Mouse (Mus musculus) splenic B cell, adult 2 months (primary cell): ENCODE data around the gene Vegfb.
A peak's percentile ranks its signal among the peaks of the same experiment; 100 is the strongest.
"Not testable (repeated sequence)": the region's sequence is repeated elsewhere in the genome, so short reads cannot be mapped to it uniquely, and the experiment has no call there.

ENCODE experiments used
- DNase-seq: peaks from one replicate; pipeline ENCODE4 v3.0.0-alpha.2; 2011; ENCODE audit warnings: low read depth, low spot score
- H3K27me3 ChIP-seq: 2 replicates; pipeline ENCODE4 v1.6.1; 2012; ENCODE audit warnings: mild to moderate bottlenecking, low read length, moderate library complexity, mixed read lengths; ENCODE audit not compliant: control insufficient read depth, poor library complexity, insufficient read depth, severe bottlenecking
- H3K36me3 ChIP-seq: 2 replicates; pipeline ENCODE4 v1.6.1; 2012; ENCODE audit warnings: mild to moderate bottlenecking, low read length, moderate library complexity, mixed read lengths; ENCODE audit not compliant: control insufficient read depth, poor library complexity, insufficient read depth, severe bottlenecking

Gene Vegfb

DNA sequence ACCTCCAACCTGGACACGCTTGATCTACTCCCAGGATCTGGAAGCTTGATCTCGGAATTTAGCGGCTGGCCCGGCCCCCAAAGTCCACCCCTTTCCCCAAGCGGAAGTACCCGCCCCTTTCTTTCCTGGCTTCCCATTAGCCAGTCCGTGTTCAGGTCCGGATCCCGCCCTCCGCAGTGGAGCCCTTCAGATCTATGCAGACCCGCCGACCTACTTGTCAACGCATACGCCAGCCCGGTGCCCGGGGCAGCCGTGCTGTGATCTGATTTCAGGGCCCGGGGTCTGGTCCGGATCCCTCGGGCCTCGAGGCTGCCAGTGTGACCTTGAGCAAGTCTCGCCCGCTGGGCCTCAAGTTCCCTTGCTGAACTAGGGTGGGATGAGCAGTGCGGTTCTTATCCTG, 8.6 kb upstream of the Vegfb start, which contains the start of the genes Nudt22 and Trpt1:
Gene Nudt22, minus strand, starts transcription at position 112 of the 400 bp plus-strand sequence.
Gene Trpt1, plus strand, starts transcription at position 126 of the 400 bp plus-strand sequence.
- DNase-seq, result peak; percentile 61
- Histone ChIP-seq H3K36me3 (peaks cover 7% of the 10 kb centered on the region), H3K27me3 (no peaks in the 10 kb centered on the region)

DNA sequence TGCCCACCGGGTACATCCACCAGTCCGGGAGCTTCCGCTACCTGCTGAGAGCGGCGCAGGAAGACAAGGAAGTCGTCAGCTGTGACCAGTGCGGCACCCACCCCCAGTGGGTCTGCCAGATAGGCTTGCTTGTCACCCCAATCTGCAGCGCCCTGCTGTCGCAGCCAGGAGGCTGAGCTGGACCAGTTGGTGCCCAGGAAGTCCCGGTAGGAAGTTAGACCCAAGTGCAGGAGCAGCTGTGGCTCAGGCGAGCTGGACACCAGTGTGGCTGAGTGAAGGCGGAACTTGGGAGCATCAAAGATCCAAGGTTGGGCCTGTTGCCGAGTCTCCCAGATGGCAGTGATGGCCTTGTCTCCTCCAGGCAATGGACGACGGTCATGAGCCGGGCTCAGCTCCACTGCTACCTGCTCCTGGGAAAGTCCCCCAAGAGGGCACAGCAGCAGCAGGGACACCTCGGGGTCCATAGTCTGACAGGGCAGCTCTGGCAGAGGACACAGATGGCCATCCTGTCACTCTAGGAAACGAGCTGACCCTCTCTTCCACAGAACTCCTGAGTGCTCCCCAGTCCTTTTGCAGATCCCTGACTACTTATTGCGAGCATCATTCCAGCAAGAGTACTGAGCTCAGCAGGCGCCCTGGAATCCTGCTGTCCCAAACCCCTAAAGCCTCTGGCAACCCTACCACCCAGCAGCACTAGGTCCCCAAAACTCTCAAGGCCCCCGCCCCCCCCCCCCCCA, 8.0 kb upstream of the Vegfb start:
- no peak for DNase-seq
- Histone ChIP-seq H3K27me3 (no peaks in the 10 kb centered on the region), H3K36me3 (peaks cover 7% of the 10 kb centered on the region)

DNA sequence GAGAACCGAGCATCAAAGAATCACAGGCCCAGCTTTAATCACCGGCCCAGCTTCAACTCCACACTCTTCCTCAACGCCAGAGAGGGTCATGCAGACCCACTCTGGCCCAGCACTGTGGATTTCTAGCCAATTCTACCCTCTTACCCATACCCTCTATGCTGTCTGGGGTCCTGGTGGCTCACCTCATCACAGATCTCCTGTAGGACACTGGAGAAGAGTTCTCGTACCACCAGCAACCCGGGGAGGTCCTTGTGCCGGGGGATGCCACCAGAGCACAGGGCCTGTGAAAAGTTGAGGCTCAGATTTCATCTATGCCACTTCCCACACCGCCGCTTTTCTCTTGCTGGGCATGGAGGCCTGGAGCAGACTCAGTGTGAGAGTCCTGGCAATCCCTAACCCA, 7.0 kb upstream of the Vegfb start:
- no peak for DNase-seq
- Histone ChIP-seq H3K27me3 (no peaks in the 10 kb centered on the region), H3K36me3 (peaks cover 4% of the 10 kb centered on the region)

DNA sequence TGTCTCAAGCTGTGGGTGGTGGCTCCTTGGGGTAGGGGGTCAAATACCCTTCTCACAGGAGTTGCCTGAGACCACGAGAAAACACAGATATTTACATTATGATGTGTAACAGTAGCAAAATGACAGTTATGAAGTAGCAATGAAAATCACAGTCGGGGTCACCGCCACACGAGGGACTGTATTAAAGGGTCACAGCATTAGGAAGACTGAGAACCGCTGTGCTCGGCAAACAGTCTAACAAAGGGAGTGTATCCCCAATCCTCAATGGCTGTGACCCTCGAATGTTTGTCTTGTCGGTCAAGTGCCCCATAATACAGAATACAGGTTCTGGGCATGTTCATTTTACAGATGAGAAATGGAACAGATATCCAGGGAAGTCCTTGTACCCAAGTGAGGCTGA, 6.6 kb upstream of the Vegfb start:
- DNase-seq, result no peak
- H3K36me3 ChIP-seq, result no peaks in the 10 kb centered on the region; the same call in 1 of the 2 replicates
- no peaks in the 10 kb centered on the region for H3K27me3 ChIP-seq

DNA sequence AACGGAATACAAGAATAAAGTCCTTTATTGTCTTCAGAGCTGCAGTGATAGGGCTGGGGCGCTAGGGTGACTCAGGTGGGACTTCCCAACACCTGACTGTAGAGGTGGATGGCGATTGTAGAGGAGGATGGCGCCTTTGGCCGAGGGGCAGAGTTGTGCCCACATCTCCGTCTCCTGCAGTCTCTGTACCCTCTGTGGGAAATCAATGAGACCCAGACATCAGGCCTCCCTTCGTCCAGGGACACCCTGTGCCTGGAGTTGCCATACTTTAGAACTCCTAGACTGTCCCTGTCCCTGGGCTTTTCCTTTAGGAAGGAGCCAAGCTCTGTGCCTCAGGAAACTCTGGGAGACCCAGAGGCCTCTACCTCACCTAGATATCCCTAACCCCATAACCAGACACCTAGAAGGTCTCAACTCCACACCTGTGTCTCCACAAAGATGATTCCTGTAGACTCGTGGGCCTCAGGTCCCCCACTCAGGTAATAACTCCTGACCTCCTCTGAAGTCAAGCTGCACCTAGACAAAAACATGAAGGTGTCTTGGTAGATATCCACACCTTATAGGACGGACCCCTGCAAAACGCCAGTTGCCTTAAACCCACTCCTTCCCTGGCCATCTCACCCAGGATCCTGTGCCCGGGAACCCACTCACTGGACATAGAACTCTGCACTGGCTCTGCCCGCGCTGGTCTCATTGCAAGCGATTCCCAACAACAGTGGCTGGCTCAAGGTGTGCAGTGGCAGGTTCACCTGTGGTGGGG, 5.7 kb upstream of the Vegfb start:
- H3K27me3 ChIP-seq, result no peaks in the 10 kb centered on the region
- DNase-seq, result peak; percentile 31
- H3K36me3 ChIP-seq, result no peaks in the 10 kb centered on the region

DNA sequence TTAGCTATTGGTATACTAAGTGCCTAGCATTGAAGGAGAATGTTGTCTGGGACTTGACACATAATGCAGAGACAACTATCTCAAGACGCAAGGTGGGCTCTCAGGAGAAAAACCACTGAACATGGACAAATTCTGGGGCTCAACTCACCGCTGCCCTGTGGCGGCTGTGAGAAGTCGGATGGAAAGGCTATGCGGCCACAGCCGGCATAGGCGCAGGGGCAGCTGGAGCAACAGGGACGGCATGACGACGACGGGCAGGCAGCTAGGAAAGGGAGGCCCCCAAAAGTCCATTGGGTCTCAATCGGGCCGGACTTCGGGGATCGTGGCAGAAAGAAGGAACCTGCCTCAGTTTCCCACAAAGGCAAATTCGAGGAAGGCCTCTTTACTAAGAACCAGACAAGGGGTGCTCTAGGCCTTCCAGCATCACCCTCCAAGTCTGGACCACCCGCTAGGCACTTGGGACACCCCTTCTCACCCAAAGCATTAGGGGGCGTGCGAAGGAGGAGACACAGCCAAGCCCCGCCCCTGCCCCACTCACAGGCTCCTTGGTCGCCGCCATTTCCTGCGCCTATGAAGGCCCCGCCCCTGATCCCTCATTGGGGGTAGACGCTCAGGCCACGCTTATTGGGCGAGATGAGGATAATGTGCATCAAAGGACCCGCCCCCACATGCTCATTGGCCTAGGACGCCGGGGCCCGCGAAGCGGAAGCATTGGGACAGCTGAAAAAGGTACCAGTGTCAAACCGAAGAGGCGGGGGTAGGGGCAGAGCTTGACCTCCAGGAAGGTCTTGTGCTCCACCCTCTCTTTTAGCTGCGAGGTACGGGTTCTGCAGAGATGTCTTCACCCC, 4.8 kb upstream of the Vegfb start, which contains the start of gene Dnajc4:
Gene Dnajc4, minus strand, starts transcription at position 562 of the 848 bp plus-strand sequence.
- no peaks in the 10 kb centered on the region for H3K27me3 ChIP-seq
- no peaks in the 10 kb centered on the region for H3K36me3 ChIP-seq
- DNase-seq, result peak; percentile 98

DNA sequence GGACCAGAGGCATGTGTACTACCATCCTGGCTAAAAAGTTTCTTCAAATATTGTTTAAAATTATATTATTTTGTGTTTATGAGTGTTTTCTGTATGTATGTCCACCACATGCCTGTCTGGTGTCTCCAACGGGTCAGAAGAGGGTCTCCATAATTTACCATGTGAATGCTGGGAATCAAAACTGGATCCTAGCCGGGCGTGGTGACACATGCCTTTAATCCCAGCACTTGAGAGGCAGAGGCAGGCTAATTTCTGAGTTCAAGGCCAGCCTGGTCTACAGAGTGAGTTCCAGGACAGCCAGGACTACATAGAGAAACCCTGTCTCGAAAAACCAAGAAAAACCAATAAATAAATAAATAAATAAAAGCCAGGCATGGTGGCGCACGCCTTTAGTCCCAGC, 3.7 kb upstream of the Vegfb start:
- not testable (repeated sequence) for H3K27me3 ChIP-seq, DNase-seq, H3K36me3 ChIP-seq

DNA sequence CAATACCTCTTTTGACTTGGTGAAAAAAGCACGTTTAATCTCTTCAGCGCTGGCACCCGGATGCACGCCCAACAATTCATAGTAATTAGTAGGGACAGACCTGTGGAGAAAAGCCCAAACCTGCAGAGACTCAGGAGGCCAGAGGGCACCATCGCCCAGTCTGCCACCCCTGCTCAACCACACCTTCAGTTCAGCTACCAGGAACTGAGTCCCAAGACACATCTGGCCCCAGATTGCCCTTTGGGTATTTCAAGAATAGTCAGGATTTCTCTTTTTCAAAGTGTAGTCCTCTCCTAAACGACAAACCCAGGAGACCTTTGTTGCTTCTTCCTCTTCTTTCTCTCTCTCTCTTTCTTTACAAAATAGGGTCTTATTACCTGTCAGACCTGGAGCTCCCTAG, 3.3 kb upstream of the Vegfb start:
- DNase-seq, result no peak
- no peaks in the 10 kb centered on the region for H3K27me3 ChIP-seq
- H3K36me3 ChIP-seq, result no peaks in the 10 kb centered on the region

DNA sequence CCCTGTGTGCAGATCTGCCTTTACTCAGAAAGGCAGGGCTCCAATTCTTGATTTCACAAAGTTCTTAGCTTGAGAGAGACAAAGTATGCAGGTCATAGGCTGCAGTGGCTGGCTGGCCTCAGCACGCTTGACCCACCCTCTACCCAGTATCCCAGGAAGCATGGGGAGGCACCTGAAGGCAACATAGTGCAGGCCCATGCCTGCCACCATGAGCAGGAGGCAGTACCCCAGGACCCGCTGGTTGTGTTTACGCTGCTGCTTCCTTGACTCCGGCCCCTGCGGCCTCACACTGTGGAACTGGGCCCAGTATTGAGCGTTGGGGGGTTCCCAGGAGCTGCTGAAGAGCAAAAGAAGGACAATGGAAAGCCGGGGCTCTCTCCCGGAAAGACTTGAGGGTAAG, 1.8 kb upstream of the Vegfb start:
- DNase-seq, result no peak
- Histone ChIP-seq H3K36me3 (no peaks in the 10 kb centered on the region; the same call in 1 of the 2 replicates), H3K27me3 (no peaks in the 10 kb centered on the region)

DNA sequence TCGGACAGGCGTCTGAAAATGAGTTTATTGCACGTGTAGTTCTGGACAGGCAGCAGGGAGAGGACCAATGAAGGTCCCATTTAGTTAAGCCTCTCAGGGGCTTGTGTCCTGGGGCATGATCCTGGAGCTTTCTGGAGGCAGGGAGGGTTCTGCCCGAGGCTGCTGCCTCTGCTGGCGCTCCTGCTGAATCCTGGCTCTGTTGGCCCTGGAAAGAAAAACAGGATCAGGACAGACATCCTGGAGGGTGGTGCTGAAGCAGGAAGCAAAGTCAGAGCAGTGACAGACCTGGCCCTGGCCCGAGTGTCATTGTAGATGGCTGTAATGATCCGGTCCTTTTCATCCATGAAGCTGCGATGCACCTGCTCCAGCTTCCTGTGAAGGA, 444 bp upstream of the Vegfb start:
- H3K27me3 ChIP-seq, result no peaks in the 10 kb centered on the region
- H3K36me3 ChIP-seq, result no peaks in the 10 kb centered on the region; the same call in 1 of the 2 replicates
- DNase-seq, result no peak

DNA sequence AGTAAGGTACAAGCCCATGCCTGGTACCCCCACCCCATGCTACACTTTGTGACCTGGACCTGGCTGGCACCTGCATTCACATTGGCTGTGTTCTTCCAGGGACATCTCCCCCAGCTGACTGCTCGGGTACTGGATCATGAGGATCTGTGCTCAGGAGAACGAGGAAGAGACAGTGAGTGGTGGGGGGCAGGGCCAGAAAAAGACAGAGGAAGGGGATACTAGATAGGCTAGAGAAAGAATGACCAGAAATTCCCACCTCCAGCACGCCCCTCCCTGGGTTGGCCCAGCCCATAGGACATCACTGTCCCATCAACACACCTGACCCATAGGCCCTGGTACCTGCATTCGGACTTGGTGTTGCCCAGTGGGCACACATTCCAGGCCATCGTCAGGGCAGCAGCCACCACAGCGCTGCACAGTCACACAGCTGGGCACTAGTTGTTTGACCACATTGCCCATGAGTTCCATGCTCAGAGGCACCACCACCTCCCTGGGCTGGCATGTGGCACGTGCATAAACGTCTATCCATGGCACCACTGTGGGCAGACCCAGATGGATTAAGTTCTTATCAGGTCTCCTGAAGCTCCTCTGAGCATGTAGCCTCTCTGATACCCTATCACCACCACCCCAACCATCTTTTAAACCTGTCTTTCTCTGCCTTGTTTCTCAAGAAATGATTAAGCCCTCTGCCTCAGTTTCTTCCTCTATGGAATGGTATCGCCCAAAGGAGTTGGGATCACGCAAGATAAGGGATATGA, 1.3 kb downstream of the Vegfb start:
- H3K27me3 ChIP-seq, result no peaks in the 10 kb centered on the region
- no peaks in the 10 kb centered on the region; the same call in none of the 2 replicates for H3K36me3 ChIP-seq
- DNase-seq, result no peak

DNA sequence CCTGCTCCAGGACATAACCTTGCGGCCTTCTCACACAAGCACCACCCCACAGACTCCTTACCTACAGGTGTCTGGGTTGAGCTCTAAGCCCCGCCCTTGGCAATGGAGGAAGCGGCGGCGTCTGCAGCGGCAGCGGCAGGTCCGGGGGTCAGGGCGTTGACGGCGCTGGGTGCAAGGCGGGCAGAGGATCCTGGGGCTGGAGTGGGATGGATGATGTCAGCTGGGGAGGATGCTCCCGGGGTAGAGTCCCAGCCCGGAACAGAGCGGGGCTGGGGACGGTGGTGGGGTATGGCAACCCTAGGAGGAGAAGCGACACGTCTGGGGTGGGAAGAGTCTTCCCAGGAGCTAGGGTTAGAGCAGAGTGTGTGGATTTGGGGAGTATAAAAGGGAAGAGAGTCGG, 2.2 kb downstream of the Vegfb start:
- DNase-seq, result no peak
- no peaks in the 10 kb centered on the region; the same call in none of the 2 replicates for H3K36me3 ChIP-seq

DNA sequence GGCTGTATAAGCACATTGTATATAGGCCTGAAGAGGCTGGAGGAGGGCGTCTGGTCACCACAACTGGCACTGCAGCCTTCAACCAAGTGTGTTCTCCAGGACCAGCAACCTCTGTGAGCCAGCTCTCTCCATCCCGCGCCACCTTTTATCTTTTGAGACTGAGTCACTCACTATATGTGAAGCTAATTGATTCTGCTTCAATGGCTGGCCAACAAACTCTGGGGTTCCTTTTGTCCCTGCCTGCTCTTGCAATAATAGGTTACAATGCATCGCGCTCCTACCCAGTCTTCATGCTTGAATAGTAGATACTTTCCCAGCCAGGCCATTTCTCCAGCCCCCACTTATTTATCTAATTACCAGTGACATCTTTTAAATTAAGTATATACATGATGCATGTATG, 3.8 kb downstream of the Vegfb start:
- no peaks in the 10 kb centered on the region; the same call in none of the 2 replicates for H3K36me3 ChIP-seq
- H3K27me3 ChIP-seq, result no peaks in the 10 kb centered on the region
- no peak for DNase-seq

More for the DNA sequence above, 2.2 kb downstream of the Vegfb start:
- no peaks in the 10 kb centered on the region for H3K27me3 ChIP-seq

DNA sequence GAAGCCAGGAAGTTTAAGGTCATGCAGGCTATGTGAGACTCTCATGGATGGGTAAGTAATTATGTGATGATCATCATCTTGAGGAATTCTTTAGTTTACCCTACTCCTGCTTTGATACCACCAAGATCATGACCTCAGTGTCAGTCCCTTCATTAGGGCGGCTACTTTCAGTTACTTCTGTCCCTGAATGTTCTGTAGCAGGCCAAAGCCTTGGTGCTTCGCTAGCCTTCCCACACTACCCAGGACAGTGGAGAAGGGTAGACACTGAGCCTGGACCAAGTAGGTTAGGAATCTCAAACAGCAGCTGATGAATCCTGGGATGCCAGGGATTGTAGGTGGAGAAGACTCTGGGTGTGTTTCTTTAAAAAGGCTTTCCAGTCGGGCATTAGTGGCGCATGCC, 6.0 kb downstream of the Vegfb start:
- no peak for DNase-seq
- no peaks in the 10 kb centered on the region for H3K27me3 ChIP-seq
- H3K36me3 ChIP-seq, result peaks cover 1% of the 10 kb centered on the region
